Mouse (Mus musculus) lung, adult 2 months (tissue): ENCODE data around the gene L2hgdh. TPM values are rescaled to one million over a fixed set of nuclear protein-coding genes. Genes with fewer than 3 reads are reported as not detected.
"Not testable (repeated sequence)": the region's sequence is repeated elsewhere in the genome, so short reads cannot be mapped to it uniquely, and the experiment has no call there.

Experiments used
- DNase-seq: peaks from one replicate; pipeline ENCODE4 v3.0.0; 2022
- H3K4me1 ChIP-seq: fragments of 200-500 bp; 2 replicates; pipeline ENCODE4 v1.6.1; 2011; ENCODE audit warnings: low read length; ENCODE audit not compliant: control insufficient read depth, insufficient read depth
- H3K4me3 ChIP-seq: fragments of 200-500 bp; replicated peaks from 2 replicates; pipeline ENCODE3; 2011; ENCODE audit warnings: low read depth, mild to moderate bottlenecking, control low read depth, low read length; ENCODE audit errors: extremely low read depth
- CTCF ChIP-seq: fragments of 200-500 bp; IDR thresholded peaks from 2 replicates; pipeline ENCODE4 v1.5.1; 2011; ENCODE audit warnings: mild to moderate bottlenecking, low read length, control low read depth; ENCODE audit not compliant: insufficient read depth
- POLR2A ChIP-seq: fragments of 200-500 bp; IDR thresholded peaks from 2 replicates; pipeline ENCODE4 v1.6.1; 2011; ENCODE audit warnings: low read depth, mild to moderate bottlenecking, control low read depth, low read length, borderline replicate concordance; ENCODE audit errors: extremely low read depth
- WGBS: fragments of 180-500 bp; shearing (Covaris S2); methylation state at CpG from one replicate; pipeline ENCODE4 v1.1.7; 2018; 5-methylcytosine and 5-hydroxymethylcytosine counted together
- polyA plus RNA-seq: library from polyadenylated mRNA; depleted of rRNA; stranded (reverse); fragments of >200 nt; gene quantifications from 2 replicates; pipeline ENCODE4 v1.2.3, GENCODE M21; 2012; rRNA removed

L2hgdh gene
- polyA plus RNA-seq, 1 experiment = 3.9 TPM

DNA sequence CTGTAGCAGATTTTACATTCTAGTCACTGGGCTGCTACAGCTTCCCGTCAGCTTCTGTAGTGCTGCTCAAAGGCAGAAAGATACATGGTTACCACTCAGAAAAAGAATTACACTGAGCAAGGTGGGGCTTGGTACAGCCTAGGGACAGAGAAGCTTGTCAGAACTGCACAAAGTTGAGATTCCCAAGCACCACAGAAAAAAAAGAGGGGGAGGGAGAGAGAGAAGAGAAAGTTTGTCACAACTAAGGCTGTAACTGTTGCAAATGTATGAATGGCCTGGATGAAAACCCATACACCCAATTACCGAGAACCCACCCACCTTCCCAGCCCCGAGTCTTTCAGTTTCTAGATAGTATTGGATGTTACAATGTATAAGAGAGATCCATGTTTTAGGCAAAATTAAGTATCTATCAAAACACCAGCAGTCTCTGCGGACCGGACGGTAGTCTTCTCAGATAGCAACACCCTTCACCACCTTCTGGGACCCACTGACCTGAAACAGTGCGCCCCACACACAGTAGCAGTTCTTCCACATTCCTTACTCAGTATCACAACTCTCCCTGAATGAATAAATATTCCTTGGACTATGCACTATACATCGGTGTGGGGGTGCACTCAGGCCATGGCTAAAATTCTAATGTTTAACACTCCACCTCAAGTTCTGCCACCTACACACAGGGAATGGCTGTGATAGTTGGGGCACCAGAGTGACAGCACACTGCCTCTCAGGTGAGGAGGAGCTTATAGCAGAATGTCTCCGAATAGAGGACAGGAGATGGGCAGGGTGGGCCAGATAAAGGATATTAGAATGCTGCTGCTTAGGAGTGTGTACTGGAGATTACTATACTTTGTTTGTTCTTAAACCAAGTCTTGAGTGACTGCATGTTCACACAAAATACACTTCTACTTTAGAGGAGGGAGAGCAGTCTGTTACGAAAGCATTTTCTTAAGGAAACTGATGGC is 49.8 kb downstream of the L2hgdh start:
- H3K4me3 ChIP-seq = no peak overlapping the region
- TF ChIP-seq CTCF (no peak), POLR2A (no peak)
- H3K4me1 ChIP-seq = peaks cover 11% of the 10 kb centered on the region
- no peak for DNase-seq
- 75% methylated on average over 10 of the region's 10 CpGs for WGBS

GRCm38 (mm10) chr12:69674176-69674575 is 50.5 kb downstream of the L2hgdh start:
- TF ChIP-seq CTCF (no peak), POLR2A (no peak)
- Histone ChIP-seq H3K4me1 (peaks cover 11% of the 10 kb centered on the region), H3K4me3 (no peak overlapping the region)
- 16% methylated on average over 1 of the region's 1 CpGs for WGBS
- DNase-seq = no peak

DNA sequence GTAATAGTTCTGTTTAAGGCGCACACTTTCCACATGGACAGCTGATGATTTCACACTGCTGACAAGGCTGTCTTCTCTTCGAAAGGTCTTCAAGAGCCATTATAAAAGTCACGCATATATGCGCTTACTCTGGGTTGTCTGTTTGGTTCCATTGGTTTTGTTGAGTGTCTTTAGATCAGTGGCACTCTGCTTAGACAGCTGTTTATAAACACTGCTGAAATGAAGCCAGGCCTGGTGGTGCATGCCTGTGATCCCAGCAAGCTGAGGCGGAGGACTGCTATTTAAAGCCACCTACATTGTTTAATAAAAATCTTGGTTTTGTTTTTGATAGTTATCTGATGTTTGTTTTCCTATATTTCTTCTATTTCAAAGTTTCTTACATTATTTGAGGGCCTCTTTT is 58.0 kb downstream of the L2hgdh start:
- DNase-seq = no peak
- WGBS = 60% methylated on average over 5 of the region's 5 CpGs
- no peak overlapping the region for H3K4me3 ChIP-seq
- TF ChIP-seq CTCF (no peak), POLR2A (no peak)
- peaks cover 3% of the 10 kb centered on the region; the same call in 1 of the 2 replicates for H3K4me1 ChIP-seq

GRCm38 (mm10) chr12:69661658-69662057 is 63.0 kb downstream of the L2hgdh start:
- DNase-seq = no peak
- WGBS = 83% methylated on average over 5 of the region's 5 CpGs
- no peak overlapping the region for H3K4me3 ChIP-seq

GRCm38 (mm10) chr12:69653973-69654372 is 70.7 kb downstream of the L2hgdh start:
- not testable (repeated sequence) for DNase-seq, H3K4me3 ChIP-seq, H3K4me1 ChIP-seq

More at GRCm38 (mm10) chr12:69661658-69662057, 63.0 kb downstream of the L2hgdh start:
- TF ChIP-seq POLR2A = no peak
- TF ChIP-seq CTCF = no peak
- peaks cover 1% of the 10 kb centered on the region; the same call in 1 of the 2 replicates for H3K4me1 ChIP-seq

GRCm38 (mm10) chr12:69649511-69649910 is 75.2 kb downstream of the L2hgdh start:
- DNase-seq = no peak
- WGBS = 57% methylated on average over 8 of the region's 8 CpGs
- peaks cover 13% of the 10 kb centered on the region for H3K4me1 ChIP-seq
- TF ChIP-seq POLR2A (no peak), CTCF (no peak)
- no peak overlapping the region for H3K4me3 ChIP-seq

- TF ChIP-seq CTCF = no peak
- TF ChIP-seq POLR2A = no peak
- DNase-seq = no peak
- Histone ChIP-seq H3K4me3 (no peak overlapping the region), H3K4me1 (peaks cover 13% of the 10 kb centered on the region)
- 61% methylated on average over 8 of the region's 8 CpGs for WGBS
Measured at GRCm38 (mm10) chr12:69645821-69646616, 78.7 kb downstream of the L2hgdh start.

DNA sequence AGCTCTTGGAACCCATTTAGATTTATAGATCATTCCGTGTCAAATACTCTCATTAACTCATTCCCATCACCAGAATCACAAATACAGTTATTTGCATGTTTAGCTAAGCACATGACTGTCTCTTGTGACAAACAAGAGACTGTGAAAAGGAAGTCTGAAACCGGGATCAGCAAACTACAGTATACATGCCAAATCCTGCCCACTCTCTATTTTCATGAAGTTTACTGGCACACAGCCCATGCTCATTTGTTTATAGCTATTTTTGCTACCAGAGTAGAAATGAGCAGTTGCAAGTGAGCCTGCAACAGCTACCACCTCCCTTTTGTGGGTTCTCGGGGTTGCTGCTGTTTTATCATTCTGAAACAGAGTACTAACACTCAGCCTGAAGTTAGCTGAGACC is 79.8 kb downstream of the L2hgdh start:
- 24% methylated on average over 3 of the region's 3 CpGs for WGBS
- Histone ChIP-seq H3K4me3 (no peak overlapping the region), H3K4me1 (peaks cover 13% of the 10 kb centered on the region)
- TF ChIP-seq POLR2A = no peak
- no peak for TF ChIP-seq CTCF
- no peak for DNase-seq

- peaks cover 13% of the 10 kb centered on the region for H3K4me1 ChIP-seq
- no peak overlapping the region for H3K4me3 ChIP-seq
- TF ChIP-seq CTCF = no peak
- TF ChIP-seq POLR2A = no peak
- WGBS = 94% methylated on average over 5 of the region's 5 CpGs
- DNase-seq = no peak
Measured at GRCm38 (mm10) chr12:69642877-69643276, 81.8 kb downstream of the L2hgdh start.

Other genes with a start within 250 kb of the L2hgdh start
- 7.3 and 11.3 TPM in 2 replicates for gene Vcpkmt, start 141.8 kb downstream of the L2hgdh start, polyA plus RNA-seq
- 17.6 and 25.1 TPM in 2 replicates for gene Sos2, start 43.0 kb downstream of the L2hgdh start, polyA plus RNA-seq
- 12.4 and 14.2 TPM in 2 replicates for gene Atp5s, start 77 bp upstream of the L2hgdh start, polyA plus RNA-seq
- gene Cdkl1, start 66.4 kb upstream of the L2hgdh start, polyA plus RNA-seq = 1.3 and 1.8 TPM in 2 replicates
- gene Atl1, start 167.7 kb upstream of the L2hgdh start, polyA plus RNA-seq = 1.3 and 2.0 TPM in 2 replicates
- 11.4 and 16.6 TPM in 2 replicates for gene Map4k5, start 168.3 kb upstream of the L2hgdh start, polyA plus RNA-seq